8 mouse cellular contexts compared by ENCODE assay signal in genomic region chr9:99629281-99630011, GRCm38 (mm10). TPM values are rescaled to one million over a fixed set of nuclear protein-coding genes. Genes with fewer than 3 reads are reported as not detected.
DNase-seq lines count a peak whose midpoint lies in the region; ATAC-seq lines count a peak whose summit lies in the region.

Gene Dzip1l (plus strand): TSS chr9:99629496.

- peak; percentile 79 for DNase-seq in ES-CJ7 (ENCODE audit: low read depth, low spot score)
- peak; percentile 87 for DNase-seq in forebrain, embryonic 14.5 days (ENCODE audit: low spot score)
- DNase-seq in kidney, postnatal 36 days = peak; percentile 92 to 93
- DNase-seq in ovary, adult 18-20 months (ENCODE audit: low spot score) = peak; percentile 56
- DNase-seq in yolk sac, embryonic 10.5 days (ENCODE audit: low spot score) = peak; percentile 79

- peak within 1 kb of the TSS; percentile 59 for H3K4me3 ChIP-seq in forebrain, embryonic 14.5 days (ENCODE audit: low read depth, low read length)
- peak within 1 kb of the TSS; percentile 67 for H3K4me3 ChIP-seq in heart, embryonic 16.5 days (ENCODE audit: low read length)
- peak within 1 kb of the TSS; percentile 45 for H3K4me3 ChIP-seq in liver, embryonic 15.5 days (replicated peaks)

- H3K4me1 ChIP-seq in forebrain, embryonic 14.5 days (ENCODE audit: control insufficient read depth, insufficient read depth, low read length) = peaks cover 29% of the 10 kb centered on the region
- H3K4me1 ChIP-seq in heart, embryonic 16.5 days (ENCODE audit: control insufficient read depth, insufficient read depth, low read length) = peaks cover 19% of the 10 kb centered on the region
- peaks cover 11% of the 10 kb centered on the region for H3K4me1 ChIP-seq in liver, embryonic 15.5 days (replicated peaks)

- ATAC-seq in cerebellum, adult (ENCODE audit: insufficient number of reproducible peaks, low FRiP score, low TSS enrichment) = peak; percentile 65
- ATAC-seq in forebrain, embryonic 14.5 days = peak; percentile 95
- ATAC-seq in heart, embryonic 16.5 days (replicated peaks; ENCODE audit: extremely low read depth, insufficient read depth, low FRiP score) = peak; percentile 90
- no peak for ATAC-seq in liver, embryonic 15.5 days (ENCODE audit: insufficient read depth)

- no peaks in the 10 kb centered on the region for H3K36me3 ChIP-seq in forebrain, embryonic 14.5 days (ENCODE audit: control insufficient read depth, insufficient read depth, low read length)
- H3K36me3 ChIP-seq in heart, embryonic 16.5 days (ENCODE audit: control insufficient read depth, insufficient read depth) = no peaks in the 10 kb centered on the region
- H3K36me3 ChIP-seq in liver, embryonic 15.5 days (replicated peaks) = no peaks in the 10 kb centered on the region

- H3K4me2 ChIP-seq in forebrain, embryonic 14.5 days (ENCODE audit: low read length) = peak within 1 kb of the TSS; percentile 63
- H3K4me2 ChIP-seq in heart, embryonic 16.5 days (ENCODE audit: low read depth, low read length) = peak within 1 kb of the TSS; percentile 79
- peak within 1 kb of the TSS; percentile 64 for H3K4me2 ChIP-seq in liver, embryonic 15.5 days

- H3K9me3 ChIP-seq in forebrain, embryonic 14.5 days (replicated peaks; ENCODE audit: control insufficient read depth, low read length) = no peaks in the 10 kb centered on the region
- no peaks in the 10 kb centered on the region for H3K9me3 ChIP-seq in heart, embryonic 16.5 days (replicated peaks; ENCODE audit: control insufficient read depth, low read length)
- no peaks in the 10 kb centered on the region for H3K9me3 ChIP-seq in liver, embryonic 15.5 days (replicated peaks)

- WGBS in forebrain, embryonic 14.5 days = under 1% methylated on average over 44 of the region's 44 CpGs
- 2% methylated on average over 44 of the region's 44 CpGs for WGBS in heart, embryonic 16.5 days
- 2% methylated on average over 44 of the region's 44 CpGs for WGBS in liver, embryonic 15.5 days (ENCODE audit: insufficient replicate concordance)

- H3K9ac ChIP-seq in forebrain, embryonic 14.5 days (ENCODE audit: low read length) = peak within 1 kb of the TSS; percentile 72
- H3K9ac ChIP-seq in heart, embryonic 16.5 days (ENCODE audit: low read length) = peak within 1 kb of the TSS; percentile 79
- 0 out of 2 replicates have a peak within 1 kb of the TSS, but pooled peaks have one; percentile 11 for H3K9ac ChIP-seq in liver, embryonic 15.5 days

- peak within 1 kb of the TSS; percentile 81 for H3K27ac ChIP-seq in forebrain, embryonic 14.5 days (ENCODE audit: low read depth, low read length)
- H3K27ac ChIP-seq in heart, embryonic 16.5 days (ENCODE audit: low read length) = peak within 1 kb of the TSS; percentile 84
- H3K27ac ChIP-seq in liver, embryonic 15.5 days (replicated peaks) = no peak within 1 kb of the TSS; the same call in 1 of the 2 replicates

- H3K27me3 ChIP-seq in forebrain, embryonic 14.5 days (replicated peaks; ENCODE audit: control insufficient read depth, insufficient read depth, low read length) = no peaks in the 10 kb centered on the region
- H3K27me3 ChIP-seq in heart, embryonic 16.5 days (ENCODE audit: control insufficient read depth, insufficient read depth, low read length) = no peaks in the 10 kb centered on the region
- H3K27me3 ChIP-seq in liver, embryonic 15.5 days = peaks cover 27% of the 10 kb centered on the region

RNA-seq across cellular contexts. Expression of gene Dzip1l, which starts in this region (rescaled TPM):
- 6.4 and 7.2 TPM in 2 replicates for polyA plus RNA-seq in forebrain, embryonic 14.5 days (2014; fragmentation: Nextera tagmentation; extraction: Ambion mirVana)
- polyA plus RNA-seq in heart, embryonic 16.5 days (2015; fragmentation: Nextera tagmentation; extraction: Ambion mirVana) = 13.5 and 17.7 TPM in 2 replicates
- 0.78 and 0.89 TPM in 2 replicates for polyA plus RNA-seq in liver, embryonic 15.5 days (2015; fragmentation: Nextera tagmentation; extraction: Ambion mirVana)

Comparison
In these comparisons a context has a peak if more than half of its experiments do, and no peak if none do; other contexts are left out.
1. H3K9ac ChIP-seq: peak in every context shown above with its lines; median percentile 79 in heart, embryonic 16.5 days; 72 in forebrain, embryonic 14.5 days; 11 in liver, embryonic 15.5 days.